In genomic region chr2:54813670-54814256, GRCm38 (mm10) we compare ENCODE assay signal across 22 mouse cellular contexts.
"Had no signal": no experiment of that assay in that cellular context is flagged by ENCODE, and none has a peak within 500 bp of the region (broad histone marks: within the 10 kb centered on the region; RNA-seq: fewer than 3 reads in every experiment).

No protein-coding gene starts in this region.

- H3K9me3 ChIP-seq: kidney, embryonic 15.5 days; limb, embryonic 12.5 days; limb, embryonic 15.5 days; midbrain, embryonic 15.5 days; neural tube, embryonic 13.5 days; stomach, embryonic 15.5 days had no signal

- H3K4me3 ChIP-seq: kidney, embryonic 15.5 days; limb, embryonic 12.5 days; limb, embryonic 15.5 days; midbrain, embryonic 15.5 days; myocyte; neural tube, embryonic 13.5 days; stomach, embryonic 15.5 days had no signal

- H3K4me2 ChIP-seq: kidney, embryonic 15.5 days; limb, embryonic 12.5 days; limb, embryonic 15.5 days; liver, embryonic 11.5 days; lung, embryonic 14.5 days; midbrain, embryonic 15.5 days; neural tube, embryonic 13.5 days; stomach, embryonic 15.5 days had no signal

- H3K9ac ChIP-seq: kidney, embryonic 15.5 days; limb, embryonic 12.5 days; limb, embryonic 15.5 days; liver, embryonic 14.5 days; liver, postnatal 0 days; lung, embryonic 14.5 days; midbrain, embryonic 15.5 days; neural tube, embryonic 13.5 days; stomach, embryonic 15.5 days had no signal

- H3K27me3 ChIP-seq: kidney, embryonic 15.5 days; limb, embryonic 12.5 days; limb, embryonic 15.5 days; midbrain, embryonic 15.5 days; neural tube, embryonic 13.5 days; stomach, embryonic 15.5 days had no signal

- DNase-seq: kidney, adult 8-10 months; kidney, postnatal 10 days; kidney, postnatal 36 days; left cerebral cortex, postnatal 4 days; liver, postnatal 0 days; lung, embryonic 14.5 days; retina, postnatal 1 day; right cerebral cortex, postnatal 25 days; spleen, adult 18-20 months; thymus, adult 18-20 months; thymus, postnatal 36 days had no signal

- ATAC-seq: liver, postnatal 0 days; lung, postnatal 0 days; midbrain, embryonic 15.5 days had no signal

- H3K36me3 ChIP-seq: kidney, embryonic 15.5 days; limb, embryonic 12.5 days; limb, embryonic 15.5 days; midbrain, embryonic 15.5 days; neural tube, embryonic 13.5 days; stomach, embryonic 15.5 days had no signal

- H3K27ac ChIP-seq: kidney, embryonic 15.5 days; limb, embryonic 12.5 days; limb, embryonic 15.5 days; liver, embryonic 14.5 days; macrophage; midbrain, embryonic 15.5 days; neural tube, embryonic 13.5 days; stomach, embryonic 15.5 days had no signal

- H3K4me1 ChIP-seq: kidney, embryonic 15.5 days; limb, embryonic 12.5 days; limb, embryonic 15.5 days; midbrain, embryonic 15.5 days; neural tube, embryonic 13.5 days; stomach, embryonic 15.5 days had no signal
